7 mouse cellular contexts compared by ENCODE assay signal in genomic region chr7:44373889-44374652, GRCm38 (mm10). TPM values are rescaled to one million over a fixed set of nuclear protein-coding genes. Genes with fewer than 3 reads are reported as not detected.
A peak's percentile ranks its signal among the peaks of the same experiment; 100 is the strongest.
DNase-seq lines count a peak whose midpoint lies in the region; ATAC-seq lines count a peak whose summit lies in the region.

No protein-coding gene starts in this region.

- H3K9me3 ChIP-seq in midbrain, embryonic 11.5 days (ENCODE audit: control insufficient read depth, low read length): no peaks in the 10 kb centered on the region

- peak overlapping the region; percentile 55 for H3K4me3 ChIP-seq in midbrain, embryonic 11.5 days (ENCODE audit: low read depth, low read length)

- ATAC-seq in granulocyte monocyte progenitor cell, adult 5-6 weeks (replicated peaks; ENCODE audit: poor library complexity, severe bottlenecking): peak; percentile 85
- ATAC-seq in midbrain, embryonic 11.5 days (ENCODE audit: low FRiP score): peak; percentile 91

- peak overlapping the region; percentile 70 for H3K9ac ChIP-seq in midbrain, embryonic 11.5 days (ENCODE audit: low read length)

- 0% methylated on average over 19 of the region's 19 CpGs for WGBS in midbrain, embryonic 11.5 days

- DNase-seq in adrenal gland, adult 2 months: peak; percentile 91
- DNase-seq in embryo, embryonic 11.5 days (ENCODE audit: low read depth, low spot score): peak; percentile 72
- DNase-seq in kidney, adult 11 months: peak; percentile 96
- DNase-seq in left cerebral cortex, postnatal 4 days: peak; percentile 73
- DNase-seq in midbrain, embryonic 11.5 days (ENCODE audit: low spot score, missing footprints): peak; percentile 99
- peak; percentile 58 for DNase-seq in right cerebral cortex, postnatal 4 days

- H3K4me2 ChIP-seq in midbrain, embryonic 11.5 days: peak overlapping the region; percentile 84

- H3K4me1 ChIP-seq in midbrain, embryonic 11.5 days (ENCODE audit: control insufficient read depth, insufficient read depth, low read length): peaks cover 11% of the 10 kb centered on the region

- no peaks in the 10 kb centered on the region for H3K36me3 ChIP-seq in midbrain, embryonic 11.5 days (ENCODE audit: control insufficient read depth, insufficient read depth, low read length)

- H3K27me3 ChIP-seq in midbrain, embryonic 11.5 days (ENCODE audit: control insufficient read depth, insufficient read depth, low read length): no peaks in the 10 kb centered on the region

- intact Hi-C loops in left cerebral cortex, postnatal 4 days (cut with DNase I): no loop called here

- peak overlapping the region; percentile 17; the same call in 1 of the 2 replicates for H3K27ac ChIP-seq in midbrain, embryonic 11.5 days (ENCODE audit: low read depth, low read length)

RNA-seq across cellular contexts. Expression of gene Syt3, which starts 9.8 kb away (rescaled TPM):
- total RNA-seq in adrenal gland, adult 2 months (2021): 1 to 10 TPM; 4.8 to 6.2 TPM
- 12.1 and 16.0 TPM in 2 replicates for polyA plus RNA-seq in adrenal gland, adult 2 months (2012; rRNA removed)
- total RNA-seq in granulocyte monocyte progenitor cell, adult 5-6 weeks (2014; fragmentation: Nextera tagmentation): 1.1 TPM in 1 of 2 replicates, not detected in the other
- total RNA-seq in granulocyte monocyte progenitor cell, adult 5-6 weeks (2017): 0.15 TPM in 1 of 2 replicates, not detected in the other
- total RNA-seq in left cerebral cortex, postnatal 4 days (2021): 10 to 100 TPM; 45.1 to 52.4 TPM
- polyA plus RNA-seq in midbrain, embryonic 11.5 days (2014; fragmentation: Nextera tagmentation; extraction: Ambion mirVana): 1.5 and 2.1 TPM in 2 replicates

RNA-seq across cellular contexts. Expression of gene 1700008O03Rik, which starts 11.5 kb away (rescaled TPM):
- 1 to 10 TPM in 1 of 2 experiments, under 1 TPM in 1; 0.66 to 1.2 TPM for total RNA-seq in adrenal gland, adult 2 months (2021)
- 1.6 and 2.3 TPM in 2 replicates for polyA plus RNA-seq in adrenal gland, adult 2 months (2012; rRNA removed)
- 4.1 TPM in 1 of 2 replicates, not detected in the other for total RNA-seq in granulocyte monocyte progenitor cell, adult 5-6 weeks (2014; fragmentation: Nextera tagmentation)
- 1.8 and 2.4 TPM in 2 replicates for total RNA-seq in granulocyte monocyte progenitor cell, adult 5-6 weeks (2017)
- 1 to 10 TPM; 1.3 to 2.4 TPM for total RNA-seq in left cerebral cortex, postnatal 4 days (2021)
- polyA plus RNA-seq in midbrain, embryonic 11.5 days (2014; fragmentation: Nextera tagmentation; extraction: Ambion mirVana): 0.31 and 1.1 TPM in 2 replicates

RNA-seq across cellular contexts. Expression of gene Lrrc4b, which starts 54.7 kb away (rescaled TPM):
- total RNA-seq in adrenal gland, adult 2 months (2021): 1 to 10 TPM; 5.1 to 8.5 TPM
- 10.3 and 16.3 TPM in 2 replicates for polyA plus RNA-seq in adrenal gland, adult 2 months (2012; rRNA removed)
- not detected in 2 replicates for total RNA-seq in granulocyte monocyte progenitor cell, adult 5-6 weeks (2014; fragmentation: Nextera tagmentation)
- not detected in 2 replicates for total RNA-seq in granulocyte monocyte progenitor cell, adult 5-6 weeks (2017)
- 100 to 1,000 TPM; 357 to 379 TPM for total RNA-seq in left cerebral cortex, postnatal 4 days (2021)
- 9.2 and 10.3 TPM in 2 replicates for polyA plus RNA-seq in midbrain, embryonic 11.5 days (2014; fragmentation: Nextera tagmentation; extraction: Ambion mirVana)

Comparison
In these comparisons a context has a peak if more than half of its experiments do, and no peak if none do; other contexts are left out.
1. Peak in every context shown above with its lines: DNase-seq, ATAC-seq, H3K4me3 ChIP-seq and H3K27ac ChIP-seq.
2. RNA of gene Syt3, which starts 9.8 kb away (total RNA-seq): 45.1 to 52.4 TPM in left cerebral cortex, postnatal 4 days; 4.8 to 6.2 TPM in adrenal gland, adult 2 months and 0.15 to 1.1 TPM in granulocyte monocyte progenitor cell, adult 5-6 weeks; every median in the first group is over 4 times any median in the second.
3. RNA of gene Lrrc4b, which starts 54.7 kb away (total RNA-seq): 357 to 379 TPM in left cerebral cortex, postnatal 4 days; 5.1 to 8.5 TPM in adrenal gland, adult 2 months and not detected in granulocyte monocyte progenitor cell, adult 5-6 weeks; every median in the first group is over 10 times any median in the second.